Mouse (Mus musculus): ENCODE measurements around the gene Grhl1.
"Not testable (repeated sequence)": the region's sequence is repeated elsewhere in the genome, so short reads cannot be mapped to it uniquely, and the experiment has no call there.

Grhl1 gene

DNA sequence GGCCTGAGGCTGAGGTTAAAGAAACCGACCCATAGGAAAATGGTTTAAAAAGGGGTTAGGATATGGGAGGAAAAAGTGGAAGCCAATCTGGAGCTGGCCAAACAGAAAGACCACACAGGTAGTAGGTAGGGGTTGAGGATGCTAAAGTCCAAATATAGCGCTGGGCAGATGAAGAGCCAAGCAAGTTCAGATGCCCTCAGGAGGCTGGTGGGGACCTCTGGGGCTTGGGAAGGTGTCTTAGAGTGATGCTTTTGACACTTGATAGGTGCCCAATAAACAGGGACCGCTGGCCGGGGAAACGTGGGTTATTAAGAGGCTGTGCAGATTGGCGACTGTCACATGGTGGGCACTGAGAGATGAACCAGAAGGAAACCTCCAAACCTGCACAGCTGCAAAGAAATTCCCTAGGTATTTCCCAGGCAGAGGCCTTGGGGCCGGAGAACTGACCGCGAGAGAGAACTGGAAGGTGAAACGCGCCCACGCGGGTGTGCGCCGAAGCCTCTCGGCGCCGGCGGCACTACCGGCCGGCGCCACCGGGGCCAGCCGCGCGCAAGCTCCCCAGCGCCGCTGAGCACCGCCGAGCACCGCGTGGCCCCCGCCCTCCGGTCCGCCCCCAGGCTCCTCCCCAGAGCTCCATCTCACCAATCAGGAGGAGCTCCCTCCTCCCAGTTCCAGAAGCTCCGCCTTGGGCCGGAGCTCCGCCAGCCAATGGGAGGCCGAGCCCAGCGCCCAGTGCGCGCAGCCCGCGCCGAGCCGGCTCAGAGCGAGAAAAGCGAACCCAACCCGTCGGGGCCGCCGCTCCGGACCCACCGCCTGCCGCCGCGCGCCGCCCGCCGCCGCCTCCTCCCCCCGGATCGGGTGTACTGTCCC, at the start of gene Grhl1:
Gene Grhl1 (plus strand): TSS at position 761 of the 870 bp plus-strand sequence.
- in situ Hi-C loops (cut with MboI; ENCODE audit: low sequenced_read_pairs): no loop called here

DNA sequence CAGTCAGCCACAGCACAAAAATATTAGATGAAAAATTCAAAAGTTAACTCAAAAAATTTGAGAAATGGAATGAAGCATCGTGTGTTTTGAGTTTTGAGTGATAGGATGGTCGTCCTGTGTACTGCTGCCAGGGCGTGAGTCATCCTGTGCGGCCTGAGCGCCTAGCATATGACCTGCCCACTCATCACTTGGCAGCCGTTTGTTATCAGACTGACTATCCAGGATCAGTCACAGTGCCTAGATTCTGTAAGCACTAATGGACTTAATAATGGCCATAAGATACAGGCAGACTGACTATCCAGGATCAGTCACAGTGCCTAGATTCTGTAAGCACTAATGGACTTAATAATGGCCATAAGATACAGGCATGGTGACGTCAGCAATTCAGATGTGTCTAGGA, 47.0 kb upstream of the Grhl1 start:
- in situ Hi-C loops (cut with MboI; ENCODE audit: low sequenced_read_pairs): not testable (repeated sequence)

DNA sequence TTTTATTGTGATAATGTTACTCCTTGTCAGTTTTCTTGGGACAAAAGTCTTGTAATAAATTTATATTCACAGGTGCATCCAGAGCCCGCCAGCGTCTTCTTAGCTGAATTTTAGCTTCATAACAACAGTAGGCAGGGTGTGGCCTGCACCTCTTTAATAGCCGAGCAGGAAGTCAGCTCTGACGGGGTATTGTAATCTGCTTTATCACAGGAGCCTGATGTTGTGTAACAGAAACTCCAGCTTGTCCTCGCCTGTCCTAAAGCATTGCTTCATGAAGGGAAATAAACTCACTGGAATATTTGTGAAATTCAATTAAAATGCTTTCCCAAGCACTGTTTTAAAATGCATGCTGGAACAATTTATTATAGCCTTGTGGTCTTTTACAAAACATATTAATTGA, 35.7 kb upstream of the Grhl1 start:
- in situ Hi-C loops (cut with MboI; ENCODE audit: low sequenced_read_pairs): no loop called here

DNA sequence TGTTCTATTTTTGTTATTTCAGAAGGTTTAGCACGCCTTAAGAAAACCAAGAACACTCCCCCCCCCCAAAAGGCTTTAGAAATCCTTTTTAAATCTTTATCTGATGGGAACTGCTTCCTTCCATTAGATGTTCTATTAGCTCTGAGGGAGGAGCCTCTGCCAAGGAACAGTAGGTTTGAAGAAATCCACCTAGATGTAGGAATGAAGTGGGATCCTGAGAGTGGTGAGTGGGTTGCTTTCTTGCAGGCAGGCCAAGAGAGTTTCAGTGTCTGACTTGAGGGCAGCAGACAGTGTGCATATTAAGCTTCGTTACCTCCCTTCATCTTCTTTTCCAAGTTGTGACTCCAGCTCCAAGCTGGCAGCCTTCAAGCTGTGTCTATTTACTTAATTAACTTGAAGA, 34.9 kb upstream of the Grhl1 start:
- in situ Hi-C loops (cut with MboI; ENCODE audit: low sequenced_read_pairs): no loop called here

DNA sequence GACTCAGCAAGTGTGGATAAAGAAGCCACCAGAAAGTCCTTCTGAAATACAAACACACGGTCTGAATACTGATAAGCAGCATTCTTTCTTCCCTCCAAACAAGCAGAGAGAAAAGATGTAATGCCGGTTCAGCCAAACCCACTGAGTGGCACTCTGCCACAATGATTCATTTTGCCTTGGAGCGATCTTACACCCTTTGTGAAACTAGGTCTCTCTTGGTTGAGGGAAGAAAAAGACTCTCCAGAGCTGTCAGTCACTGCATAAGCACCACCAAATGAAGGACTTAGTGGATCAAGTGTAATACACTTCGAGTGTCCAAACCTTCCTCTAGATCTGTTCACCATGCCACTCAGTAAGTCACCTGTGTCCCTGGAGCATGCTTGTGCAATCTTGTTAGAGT, 34.1 kb upstream of the Grhl1 start:
- in situ Hi-C loops (cut with MboI; ENCODE audit: low sequenced_read_pairs): no loop called here

DNA sequence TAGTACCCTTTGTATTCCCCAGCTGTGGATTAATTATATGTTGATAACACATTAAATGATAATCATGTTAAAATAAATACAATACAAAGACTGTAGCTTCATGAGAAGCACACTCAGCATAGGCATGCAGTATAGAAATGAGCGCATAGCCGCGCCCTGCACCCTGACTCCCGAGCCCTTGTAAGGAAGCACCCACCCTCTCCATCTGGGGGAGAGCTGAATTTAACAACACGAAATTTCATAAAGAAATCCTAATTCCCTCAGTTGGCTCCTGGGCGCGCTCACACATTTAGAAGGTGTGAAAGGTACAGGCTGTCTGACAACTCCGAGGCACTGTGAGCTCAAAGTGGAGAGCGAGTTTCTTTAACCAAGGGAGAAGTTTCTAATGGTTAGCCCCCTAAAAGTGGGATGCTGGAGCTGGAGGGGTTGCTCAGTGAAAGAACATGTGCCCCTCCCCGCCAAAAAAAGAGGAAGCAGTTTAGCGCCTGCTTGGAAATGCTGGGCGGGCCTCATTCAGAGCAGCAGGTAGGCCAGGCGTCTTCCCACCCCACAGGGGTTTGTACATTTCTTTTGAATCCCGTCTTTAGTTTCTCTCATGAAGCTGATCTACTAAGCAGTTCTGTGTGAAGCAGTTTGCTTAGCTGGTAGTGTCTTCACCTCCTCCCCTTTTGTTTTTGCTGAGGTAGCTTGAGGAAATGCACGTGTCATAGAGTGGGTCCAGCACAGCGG, 30.5 kb upstream of the Grhl1 start:
- in situ Hi-C loops (cut with MboI; ENCODE audit: low sequenced_read_pairs): no loop called here

DNA sequence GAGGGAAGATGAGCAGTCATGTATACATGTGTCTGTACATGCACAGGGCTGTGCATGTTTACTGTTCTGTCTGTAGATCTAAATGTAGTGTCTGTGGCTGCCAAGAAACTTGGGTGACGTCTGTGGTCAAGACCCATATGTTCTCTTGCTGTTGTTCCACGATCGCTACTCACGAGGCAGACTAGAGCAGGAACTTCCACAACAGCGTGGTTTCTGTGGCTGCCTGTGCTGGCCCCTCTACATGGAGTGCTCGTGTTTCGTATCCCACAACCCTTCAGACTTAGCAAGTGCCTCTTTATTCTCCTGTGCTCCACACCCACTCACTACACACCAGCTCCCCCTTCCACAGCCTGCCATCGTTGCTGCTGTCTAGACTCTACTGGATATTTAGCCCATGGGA, 24.4 kb upstream of the Grhl1 start:
- in situ Hi-C loops (cut with MboI; ENCODE audit: low sequenced_read_pairs): no loop called here

DNA sequence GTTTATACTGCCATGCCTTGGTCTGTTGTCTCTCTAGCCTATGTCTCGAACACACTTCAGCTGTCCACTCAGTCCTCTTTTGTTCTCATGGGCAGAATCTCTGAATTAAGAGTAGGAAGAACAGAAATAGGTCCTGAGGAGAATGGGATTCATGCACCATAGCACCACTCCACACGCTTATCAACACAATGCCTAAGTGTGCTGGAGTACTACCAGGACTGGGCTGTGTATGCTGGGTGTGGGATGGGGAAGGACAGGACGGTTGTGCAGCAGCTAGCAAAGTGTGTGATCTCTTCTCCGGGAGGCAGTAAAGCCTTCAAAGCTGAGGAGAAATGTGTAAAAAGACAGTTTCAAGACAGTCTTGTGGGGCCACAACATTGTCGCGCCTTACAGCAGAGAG, 23.2 kb upstream of the Grhl1 start:
- in situ Hi-C loops (cut with MboI; ENCODE audit: low sequenced_read_pairs): no loop called here

DNA sequence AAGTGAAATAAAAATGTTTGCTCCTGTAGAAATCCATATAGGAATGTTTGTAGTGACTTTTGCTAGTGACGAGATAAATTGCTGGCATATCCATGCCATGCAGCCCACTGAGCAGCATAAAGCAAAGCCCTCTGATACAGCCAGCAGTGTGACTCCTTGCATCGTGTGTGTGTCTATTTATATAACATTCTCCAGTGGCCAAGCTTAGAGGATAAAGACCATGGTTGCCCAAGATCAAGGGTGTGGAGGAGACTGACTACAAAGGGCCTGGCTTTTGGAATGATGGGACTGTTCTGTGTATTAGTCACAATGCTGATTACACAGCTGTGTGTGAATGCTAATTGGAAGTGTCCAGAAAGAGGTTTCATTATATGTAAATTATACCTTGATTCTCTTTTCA, 19.6 kb upstream of the Grhl1 start:
- in situ Hi-C loops (cut with MboI; ENCODE audit: low sequenced_read_pairs): no loop called here

DNA sequence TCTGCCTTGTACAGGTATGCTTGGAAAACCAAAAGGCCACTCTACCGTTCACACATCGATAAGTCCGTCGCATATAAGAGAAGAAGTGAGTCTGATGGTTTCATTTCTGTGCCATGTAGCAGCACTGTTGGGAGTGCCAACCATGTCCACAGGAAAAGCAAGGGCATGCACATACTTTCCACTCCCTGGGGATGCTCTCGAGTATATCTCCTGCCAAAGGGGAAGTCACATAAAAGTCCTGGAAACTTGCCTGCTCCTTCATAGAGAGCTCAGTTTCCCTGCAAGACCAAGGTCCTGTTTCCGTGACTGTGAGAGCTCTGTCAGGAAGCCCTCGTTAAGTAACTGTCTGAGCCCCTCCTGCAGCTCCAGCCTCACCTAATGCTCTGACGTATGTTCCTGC, 16.1 kb upstream of the Grhl1 start:
- in situ Hi-C loops (cut with MboI; ENCODE audit: low sequenced_read_pairs): no loop called here

DNA sequence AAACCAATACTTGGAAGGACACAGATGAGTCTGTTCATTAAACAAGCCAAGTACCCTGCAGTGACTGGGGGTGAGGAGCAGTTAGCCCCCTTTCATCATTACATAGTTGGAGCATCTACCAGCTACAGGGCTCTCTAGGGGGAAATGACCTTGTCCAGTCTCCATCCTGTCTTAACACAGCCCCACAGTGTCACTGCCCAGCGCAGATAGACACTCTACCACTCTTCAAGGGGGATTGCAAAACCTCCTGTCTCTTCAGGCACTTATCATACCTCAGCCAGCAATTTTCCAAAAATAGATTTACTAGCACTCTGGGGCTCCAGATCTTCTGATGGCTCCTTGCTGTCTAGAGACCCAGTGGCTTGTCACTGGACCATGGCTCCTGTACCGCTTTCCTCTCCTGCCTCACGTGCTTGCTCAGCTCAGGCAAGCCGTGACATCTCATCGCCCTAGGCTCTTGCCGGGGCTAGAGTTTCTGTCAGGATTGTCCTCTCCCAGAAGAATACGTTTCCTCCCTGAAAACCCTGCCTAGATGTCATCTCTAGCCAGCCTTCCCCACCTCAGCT, 8.6 kb upstream of the Grhl1 start:
- in situ Hi-C loops (cut with MboI; ENCODE audit: low sequenced_read_pairs): no loop called here

DNA sequence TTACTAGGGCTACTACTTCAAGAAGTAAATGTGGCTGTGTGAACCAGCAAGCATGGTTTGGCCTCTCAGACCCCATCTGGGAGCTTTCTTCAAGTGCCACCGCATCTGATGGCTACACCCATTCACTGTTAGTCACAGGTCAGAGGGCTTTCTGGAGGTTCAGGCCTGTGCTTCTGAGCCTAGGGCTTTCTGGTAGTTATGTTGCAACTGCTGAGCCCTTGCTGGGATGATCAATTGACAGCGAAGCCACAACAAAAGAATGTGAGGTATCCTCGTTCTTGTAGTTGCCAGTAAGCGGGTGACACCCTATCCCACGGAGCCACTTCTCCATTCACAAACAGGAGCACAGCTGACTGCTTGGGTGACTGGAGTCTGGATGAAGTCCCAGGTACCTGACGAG, 6.8 kb upstream of the Grhl1 start:
- in situ Hi-C loops (cut with MboI; ENCODE audit: low sequenced_read_pairs): no loop called here

DNA sequence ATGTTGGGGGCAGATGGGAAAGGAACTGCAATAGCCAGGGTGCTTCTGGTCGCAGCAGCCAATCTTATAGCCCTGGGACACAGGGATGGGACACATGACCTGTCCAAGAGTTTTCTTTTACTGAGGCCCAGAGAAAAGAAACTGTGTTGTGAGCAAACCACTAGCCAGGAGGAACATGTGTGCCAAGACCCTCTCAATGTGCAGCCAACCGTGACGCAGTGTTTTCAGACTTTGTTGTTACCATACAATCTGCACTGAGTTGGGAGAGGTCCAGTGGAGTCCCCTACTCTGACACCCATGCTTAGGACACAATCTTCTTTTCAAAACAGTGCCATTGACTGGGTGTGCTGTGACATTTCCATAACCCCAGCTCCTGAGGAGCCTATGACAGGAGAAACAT, 4.5 kb upstream of the Grhl1 start:
- in situ Hi-C loops (cut with MboI; ENCODE audit: low sequenced_read_pairs): no loop called here

DNA sequence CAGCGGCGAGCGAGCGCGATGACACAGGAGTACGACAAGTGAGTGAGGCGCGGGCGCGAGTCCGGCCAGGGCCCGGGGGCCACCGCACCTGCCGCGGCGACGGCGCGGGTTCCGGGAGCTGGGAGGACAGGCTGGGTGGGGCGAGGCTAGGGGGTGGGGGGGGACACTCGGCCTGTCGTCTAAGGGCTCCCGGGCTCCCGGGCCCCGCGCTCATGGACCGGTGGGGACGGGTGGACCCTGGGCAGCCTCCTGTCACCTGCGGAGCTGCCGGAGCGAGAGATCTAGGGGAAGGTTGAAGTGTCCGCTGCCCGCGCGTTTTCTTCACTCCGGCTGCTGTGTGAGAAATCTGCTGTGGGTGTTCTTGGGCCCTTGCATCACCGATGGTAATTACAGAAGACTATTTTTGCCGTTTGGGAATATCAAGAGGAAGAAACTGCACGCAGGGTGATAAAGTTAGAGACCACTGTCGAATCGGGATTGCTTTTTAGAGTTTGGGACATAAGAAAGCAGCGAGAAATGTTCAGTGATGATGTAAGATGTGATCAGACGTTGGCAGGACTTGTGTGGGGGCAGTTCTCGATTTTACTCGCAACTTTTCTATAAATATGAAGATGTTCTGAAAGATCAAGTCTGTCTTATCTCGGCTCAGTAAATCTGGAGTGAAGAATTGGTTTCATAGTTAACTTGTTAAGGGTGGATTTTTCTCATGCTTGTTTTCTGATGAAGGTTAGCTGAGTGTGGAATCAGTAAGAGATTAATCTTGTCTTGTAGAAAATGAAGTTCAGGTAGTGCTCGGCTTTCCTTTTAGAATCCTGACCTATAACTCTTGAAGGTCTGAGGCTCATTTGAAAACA, 565 bp downstream of the Grhl1 start:
- in situ Hi-C loops (cut with MboI; ENCODE audit: low sequenced_read_pairs): no loop called here

DNA sequence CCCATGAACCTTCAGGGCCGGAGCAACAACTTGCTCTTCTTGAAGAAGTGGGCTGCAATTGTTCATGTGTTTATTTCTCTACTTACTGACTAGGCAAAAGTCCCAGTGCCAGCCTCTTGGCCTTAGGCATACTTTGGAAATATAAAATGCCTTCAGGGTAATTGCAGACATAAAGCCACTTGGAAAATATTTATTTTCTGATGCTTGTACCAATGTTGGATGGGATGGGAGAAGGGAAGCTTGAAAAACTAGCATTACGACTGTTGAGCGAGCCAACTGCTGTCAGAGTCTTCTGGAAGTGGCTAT, 1.1 kb downstream of the Grhl1 start:
- in situ Hi-C loops (cut with MboI; ENCODE audit: low sequenced_read_pairs): no loop called here

DNA sequence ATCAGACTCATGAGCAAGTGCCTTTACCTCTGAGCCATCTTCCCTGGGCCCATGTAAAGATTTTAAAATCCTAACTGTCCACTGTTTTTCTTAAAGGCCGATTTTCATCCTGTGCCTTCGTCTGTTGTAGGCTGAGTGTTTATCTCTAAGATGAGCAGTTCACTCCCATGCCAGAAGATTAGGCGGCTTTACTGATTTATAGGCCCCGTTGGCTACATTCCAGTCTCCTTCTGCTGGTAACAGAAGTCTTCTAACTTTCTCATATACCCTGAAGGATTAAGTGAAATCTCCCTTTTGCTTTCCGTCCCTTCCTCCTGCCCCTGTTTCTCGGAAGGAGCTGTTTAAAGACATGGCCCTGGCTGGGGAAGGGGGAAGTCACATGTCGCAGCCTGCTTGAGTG, 2.8 kb downstream of the Grhl1 start:
- in situ Hi-C loops (cut with MboI; ENCODE audit: low sequenced_read_pairs): no loop called here

DNA sequence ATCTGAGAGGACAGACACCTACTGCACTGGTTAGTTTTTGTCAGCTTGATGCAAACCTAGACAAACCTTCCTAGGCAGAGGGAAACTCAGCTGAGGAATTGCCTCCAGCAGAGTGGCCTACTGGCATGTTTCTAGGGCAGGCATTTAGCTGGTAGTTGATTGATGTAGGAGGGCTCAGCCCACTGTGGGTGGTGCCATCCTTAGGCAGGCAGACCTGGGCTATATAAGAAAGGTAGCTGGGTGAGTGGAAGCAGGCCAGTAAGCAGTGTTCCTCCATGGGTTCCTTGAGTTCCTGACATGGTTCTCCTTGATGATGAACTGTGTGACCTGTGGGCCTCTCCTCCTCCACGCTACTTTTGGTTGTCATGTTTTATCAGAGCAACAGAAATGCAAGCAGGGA, 8.4 kb downstream of the Grhl1 start:
- in situ Hi-C loops (cut with MboI; ENCODE audit: low sequenced_read_pairs): no loop called here

DNA sequence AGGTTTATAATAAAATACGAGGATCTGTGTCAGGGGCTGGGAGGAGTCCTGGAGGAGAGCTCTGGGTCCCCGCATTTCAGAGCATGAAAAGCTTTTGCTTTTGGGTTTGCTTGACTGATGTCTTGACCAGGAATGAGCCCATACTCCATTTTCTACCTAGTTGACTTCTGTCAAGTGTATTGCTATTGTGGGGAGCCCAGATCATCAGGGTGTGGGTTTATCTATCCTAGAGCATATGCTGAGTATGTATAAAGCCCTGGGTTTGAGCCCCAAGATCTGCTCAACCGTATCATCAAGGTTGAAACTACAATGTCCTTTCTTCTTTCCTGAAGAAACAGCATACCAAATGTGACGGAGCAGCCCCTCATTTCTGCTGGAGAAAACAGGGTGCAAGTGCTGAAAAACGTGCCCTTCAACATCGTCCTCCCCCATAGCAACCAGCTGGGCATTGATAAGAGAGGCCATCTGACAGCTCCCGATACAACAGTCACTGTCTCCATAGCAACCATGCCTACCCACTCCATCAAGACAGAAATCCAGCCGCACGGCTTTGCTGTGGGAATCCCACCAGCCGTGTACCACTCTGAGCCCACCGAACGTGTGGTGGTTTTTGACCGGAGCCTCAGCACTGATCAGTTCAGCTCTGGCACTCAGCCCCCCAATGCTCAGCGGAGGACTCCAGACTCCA, 9.1 kb downstream of the Grhl1 start:
- in situ Hi-C loops (cut with MboI; ENCODE audit: low sequenced_read_pairs): no loop called here

DNA sequence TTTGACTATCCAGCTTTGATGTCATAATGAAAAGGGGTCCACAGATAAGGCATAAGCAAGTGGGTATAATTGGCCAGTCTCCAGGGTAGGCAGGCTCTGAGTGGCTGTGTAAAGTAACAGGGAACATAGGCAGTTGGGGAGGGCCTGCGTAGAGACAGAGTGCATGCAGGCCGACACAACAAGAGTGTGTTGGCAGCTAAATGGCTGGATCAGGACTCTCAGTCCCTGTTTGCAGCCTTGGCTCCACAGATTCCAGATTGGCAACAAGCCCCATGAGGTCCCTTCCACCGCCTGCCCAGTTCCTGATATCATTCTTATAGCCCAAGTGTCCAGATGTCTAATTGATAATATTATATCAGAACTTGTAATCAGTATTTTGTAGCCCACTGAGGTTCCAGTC, 11.6 kb downstream of the Grhl1 start:
- in situ Hi-C loops (cut with MboI; ENCODE audit: low sequenced_read_pairs): no loop called here

DNA sequence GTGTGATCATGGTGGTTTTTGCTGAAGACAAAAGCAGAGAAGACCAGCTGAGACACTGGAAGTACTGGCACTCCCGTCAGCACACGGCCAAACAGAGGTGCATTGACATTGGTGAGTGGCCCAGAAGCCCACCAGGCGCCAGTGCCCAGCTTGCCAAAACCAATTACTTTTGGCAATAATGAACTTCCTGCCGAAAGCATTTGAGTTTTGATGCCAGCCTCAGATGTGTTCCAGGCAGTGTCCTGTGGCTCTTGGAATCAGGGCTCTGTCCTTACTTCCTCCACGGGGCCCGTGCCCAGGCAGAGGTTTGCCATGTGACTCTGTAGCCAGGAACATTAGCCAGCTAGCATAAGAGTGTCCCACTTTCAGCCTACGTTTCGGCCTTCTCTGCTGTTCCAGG, 12.8 kb downstream of the Grhl1 start:
- in situ Hi-C loops (cut with MboI; ENCODE audit: low sequenced_read_pairs): no loop called here

DNA sequence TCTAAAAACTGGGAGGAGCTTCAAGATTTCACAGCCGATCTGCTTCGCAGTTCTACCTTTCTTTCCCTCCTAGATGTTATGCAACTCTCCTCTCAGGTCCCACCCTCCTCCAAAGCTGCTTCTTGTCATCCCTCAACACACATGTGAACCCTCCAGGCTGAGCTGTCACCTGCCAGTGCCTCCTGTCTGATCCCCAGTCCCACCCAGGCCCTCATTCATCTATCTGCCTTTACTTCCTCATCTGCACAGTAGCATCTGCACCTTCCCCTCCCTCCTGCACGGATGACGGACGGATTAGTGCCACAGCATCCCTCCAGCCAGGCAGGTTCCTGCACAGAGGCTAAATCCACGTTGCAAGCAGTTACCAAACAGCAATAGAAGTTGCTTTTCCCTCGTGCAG, 14.1 kb downstream of the Grhl1 start:
- in situ Hi-C loops (cut with MboI; ENCODE audit: low sequenced_read_pairs): no loop called here

Measured in CH12F3 (cell line).